Mouse (Mus musculus) layer of hippocampus, adult 11-12 months (tissue): ENCODE results near the gene Gm20683.
"Not testable (repeated sequence)": the region's sequence is repeated elsewhere in the genome, so short reads cannot be mapped to it uniquely, and the experiment has no call there.

Experiments
- DNase-seq: peaks from one replicate; pipeline ENCODE4 v3.0.0; 2022; ENCODE audit warnings: low spot score

Gene Gm20683

GRCm38 (mm10) chr17:25827546-25828222 lies 13.9 kb downstream of the Gm20683 start:
- no peak for DNase-seq

GRCm38 (mm10) chr17:25827011-25827410 lies 14.6 kb downstream of the Gm20683 start:
- DNase-seq, result no peak

DNA sequence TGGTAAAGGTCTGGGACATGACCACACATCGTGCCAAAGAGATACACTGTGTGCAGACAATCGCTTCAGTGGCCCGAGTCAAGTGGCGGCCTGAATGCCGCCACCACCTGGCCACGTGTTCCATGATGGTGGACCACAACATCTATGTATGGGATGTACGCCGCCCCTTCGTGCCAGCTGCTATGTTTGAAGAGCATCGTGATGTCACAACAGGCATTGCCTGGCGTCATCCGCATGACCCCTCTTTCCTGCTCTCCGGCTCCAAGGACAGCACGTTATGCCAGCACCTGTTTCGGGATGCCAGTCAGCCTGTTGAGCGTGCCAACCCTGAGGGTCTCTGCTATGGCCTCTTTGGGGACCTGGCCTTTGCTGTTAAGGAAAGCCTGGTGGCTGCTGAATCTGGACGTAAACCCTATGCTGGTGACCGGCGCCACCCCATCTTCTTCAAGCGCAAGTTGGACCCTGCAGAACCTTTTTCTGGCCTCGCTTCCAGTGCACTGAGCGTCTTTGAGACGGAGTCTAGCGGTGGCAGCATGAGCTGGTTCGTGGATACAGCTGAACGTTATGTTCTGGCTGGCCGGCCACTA lies 15.5 kb downstream of the Gm20683 start:
- no peak for DNase-seq

DNA sequence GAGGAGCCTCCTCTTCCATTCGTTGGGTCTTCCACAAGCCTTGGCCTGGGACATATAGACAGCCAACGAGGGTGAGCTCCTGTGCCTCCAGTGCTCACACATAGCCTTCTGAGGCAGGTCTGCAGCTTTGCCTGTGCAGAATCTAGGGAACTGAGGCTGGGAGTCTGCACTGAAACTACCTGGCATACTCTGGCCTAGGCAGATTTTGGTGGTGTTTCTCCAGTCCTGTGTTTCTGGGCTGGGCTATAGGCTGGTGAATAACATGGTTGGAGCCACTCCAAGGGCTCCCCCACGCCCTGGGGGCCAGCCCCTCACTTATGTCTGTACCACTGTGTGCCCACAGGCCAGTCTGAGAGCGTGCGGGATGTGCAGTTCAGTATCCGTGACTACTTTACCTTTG lies 16.3 kb downstream of the Gm20683 start:
- DNase-seq, result no peak

DNA sequence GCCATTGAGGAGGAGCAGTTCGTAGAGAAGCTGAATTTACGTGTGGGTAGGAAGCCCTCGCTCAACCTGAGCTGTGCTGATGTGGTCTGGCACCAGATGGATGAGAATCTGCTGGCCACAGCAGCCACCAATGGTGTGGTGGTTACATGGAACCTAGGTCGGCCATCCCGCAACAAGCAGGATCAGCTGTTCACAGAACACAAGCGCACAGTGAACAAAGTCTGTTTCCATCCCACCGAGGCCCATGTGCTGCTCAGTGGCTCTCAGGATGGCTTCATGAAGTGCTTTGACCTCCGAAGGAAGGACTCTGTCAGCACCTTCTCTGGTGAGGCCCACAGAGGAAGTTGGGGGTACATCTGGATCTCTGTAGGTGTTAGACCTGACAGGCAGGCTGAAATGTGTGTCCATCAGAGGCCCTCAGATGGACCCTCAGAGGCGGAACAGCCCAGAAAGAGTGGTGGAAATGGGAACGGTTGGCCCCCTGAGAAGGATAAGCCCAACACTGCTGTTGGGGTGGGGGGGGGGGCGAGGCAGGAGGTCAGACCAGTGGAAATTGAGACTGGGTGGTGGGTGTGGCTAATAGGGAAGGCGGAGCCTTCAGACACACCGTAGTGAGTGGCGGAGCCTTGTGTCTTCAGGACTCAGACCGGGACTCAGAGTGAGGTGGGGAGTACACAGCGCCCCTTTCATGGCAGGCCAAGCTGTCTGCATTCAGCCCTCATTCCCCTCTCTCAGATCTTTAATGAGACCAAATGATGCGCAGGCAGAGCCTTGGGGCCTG lies 17.0 kb downstream of the Gm20683 start:
- DNase-seq, result no peak

DNA sequence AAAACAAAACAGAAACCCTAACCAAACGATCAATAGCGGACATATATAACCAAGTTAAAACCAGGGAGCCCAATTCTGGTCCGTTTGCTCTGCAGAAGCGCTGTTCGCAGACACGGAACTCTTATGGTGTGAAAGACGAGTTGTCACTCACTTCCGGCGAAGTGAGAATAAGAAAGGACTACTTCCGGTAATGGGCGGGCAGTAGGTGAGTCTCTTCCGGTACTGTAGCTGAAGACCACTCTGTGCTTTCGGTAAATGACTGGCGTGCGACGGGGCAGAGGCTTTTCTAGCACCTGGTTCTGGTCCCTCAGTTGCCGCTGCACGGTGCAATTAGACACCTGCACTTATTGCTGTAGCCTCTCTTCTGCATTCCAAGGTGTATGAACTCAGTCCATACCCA lies 18.1 kb downstream of the Gm20683 start, which contains the start of gene Wdr24:
Wdr24 (plus strand) TSS at position 176 of the 400 bp plus-strand sequence.
- DNase-seq, result peak; percentile 86

DNA sequence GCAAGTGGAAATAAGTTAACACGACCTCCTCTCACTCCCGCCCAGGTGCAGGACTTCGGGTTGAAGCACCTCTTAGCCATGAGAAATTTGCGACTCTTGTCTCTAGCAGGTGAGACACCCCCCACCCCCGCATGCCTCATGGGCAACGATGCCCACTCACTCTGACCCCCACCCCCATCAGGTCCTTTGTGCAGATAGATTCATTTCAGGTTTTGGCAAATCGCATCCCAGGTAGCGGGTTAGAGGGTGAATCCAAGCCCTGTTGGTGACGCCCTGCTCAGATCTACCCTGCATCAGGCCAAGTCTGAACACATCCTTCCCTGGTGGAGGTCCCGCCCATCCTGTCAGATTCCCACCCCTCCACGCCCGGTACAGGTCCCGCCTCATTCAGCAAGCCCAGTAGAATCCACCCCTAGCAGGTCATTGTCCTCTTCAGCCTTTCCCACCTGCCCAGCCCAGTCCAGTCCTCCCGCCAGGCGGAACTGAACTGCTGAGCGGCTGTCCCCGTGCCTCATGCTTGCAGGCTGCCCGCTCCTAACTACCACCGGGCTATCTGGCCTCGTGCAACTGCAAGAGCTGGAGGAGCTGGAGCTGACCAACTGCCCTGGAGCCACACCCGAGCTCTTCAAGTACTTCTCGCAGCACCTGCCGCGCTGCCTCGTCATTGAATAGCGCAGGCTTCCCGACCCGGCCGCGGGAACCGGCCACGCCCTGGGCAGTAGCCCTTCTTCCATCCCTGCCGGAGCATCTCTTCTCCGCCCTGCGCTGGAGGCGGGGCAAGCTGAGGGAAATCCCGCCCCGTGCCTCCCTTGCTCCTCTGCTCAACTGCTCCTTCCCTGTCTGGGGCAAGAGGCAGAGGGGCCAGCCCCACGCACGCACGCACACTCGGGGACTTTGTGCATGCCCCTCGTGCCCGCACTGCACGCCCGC lies 22.4 kb downstream of the Gm20683 start:
- no peak for DNase-seq

DNA sequence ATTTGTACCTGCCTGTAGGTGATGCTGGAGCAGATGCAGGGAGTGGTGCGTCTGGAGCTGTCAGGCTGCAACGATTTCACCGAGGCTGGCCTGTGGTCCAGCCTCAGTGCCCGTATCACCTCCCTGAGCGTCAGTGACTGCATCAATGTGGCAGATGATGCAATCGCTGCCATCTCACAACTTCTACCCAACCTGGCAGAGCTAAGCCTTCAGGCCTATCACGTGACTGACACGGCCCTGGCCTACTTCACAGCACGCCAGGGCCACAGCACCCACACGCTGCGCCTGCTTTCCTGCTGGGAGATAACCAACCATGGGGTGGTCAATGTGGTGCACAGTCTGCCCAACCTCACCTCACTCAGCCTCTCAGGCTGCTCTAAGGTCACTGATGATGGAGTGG lies 23.9 kb downstream of the Gm20683 start:
- DNase-seq, result no peak

- DNase-seq, result peak; percentile 81
These were observed 28.1 kb downstream of the Gm20683 start for GRCm38 (mm10) chr17:25813471-25813870.

GRCm38 (mm10) chr17:25810890-25811289 lies 30.7 kb downstream of the Gm20683 start:
- DNase-seq, result no peak

- DNase-seq, result no peak
These were observed 31.8 kb downstream of the Gm20683 start for GRCm38 (mm10) chr17:25809606-25810340.

GRCm38 (mm10) chr17:25808789-25809605 lies 32.6 kb downstream of the Gm20683 start, which contains the start of gene Fbxl16:
Fbxl16 (plus strand) TSS chr17:25809085.
- peak; percentile 88 for DNase-seq

DNA sequence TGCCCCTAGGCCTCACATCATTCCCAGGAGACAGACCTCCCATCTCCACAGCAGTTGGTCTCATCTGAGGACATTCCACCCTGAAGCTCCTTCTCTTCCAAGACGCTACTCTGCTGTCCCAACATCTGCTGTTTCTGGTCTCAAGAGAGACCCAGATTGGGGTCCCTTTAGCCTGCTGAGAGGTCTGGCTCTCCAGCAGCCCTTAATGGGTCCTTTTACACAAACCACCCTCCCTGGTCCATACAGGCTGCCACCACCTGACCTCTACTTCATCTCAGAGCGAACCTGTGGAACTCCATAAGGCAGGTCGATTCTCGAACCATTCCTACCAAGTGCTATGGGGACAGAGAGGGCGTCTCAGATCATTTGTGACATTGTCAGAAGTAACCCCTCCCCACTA lies 33.5 kb downstream of the Gm20683 start:
- DNase-seq, result no peak

- not testable (repeated sequence) for DNase-seq
These were observed 34.1 kb downstream of the Gm20683 start for GRCm38 (mm10) chr17:25807452-25807851.

DNA sequence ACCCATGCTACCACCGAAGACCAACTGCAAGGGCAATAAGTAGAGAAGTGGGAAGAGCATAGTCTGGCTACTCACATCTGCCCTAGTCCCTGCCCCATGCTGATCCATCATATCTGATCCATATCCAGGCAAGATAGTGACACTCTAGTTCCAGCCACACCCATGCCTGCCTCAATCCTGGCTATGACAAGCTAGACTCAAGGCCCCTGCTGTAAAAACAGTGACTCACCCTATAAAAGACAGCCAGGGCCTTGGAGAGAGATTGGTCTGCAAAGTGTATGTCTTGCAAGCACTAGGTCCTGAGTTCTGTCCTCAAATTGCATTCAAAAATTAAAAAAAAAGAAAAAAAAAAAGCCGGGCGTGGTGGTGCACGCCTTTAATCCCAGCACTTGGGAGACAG lies 35.1 kb downstream of the Gm20683 start:
- DNase-seq, result no peak

GRCm38 (mm10) chr17:25802825-25803517 lies 38.6 kb downstream of the Gm20683 start:
- peak; percentile 89 for DNase-seq

- DNase-seq, result peak; percentile 83
These were observed 40.5 kb downstream of the Gm20683 start for GRCm38 (mm10) chr17:25801029-25801428.

DNA sequence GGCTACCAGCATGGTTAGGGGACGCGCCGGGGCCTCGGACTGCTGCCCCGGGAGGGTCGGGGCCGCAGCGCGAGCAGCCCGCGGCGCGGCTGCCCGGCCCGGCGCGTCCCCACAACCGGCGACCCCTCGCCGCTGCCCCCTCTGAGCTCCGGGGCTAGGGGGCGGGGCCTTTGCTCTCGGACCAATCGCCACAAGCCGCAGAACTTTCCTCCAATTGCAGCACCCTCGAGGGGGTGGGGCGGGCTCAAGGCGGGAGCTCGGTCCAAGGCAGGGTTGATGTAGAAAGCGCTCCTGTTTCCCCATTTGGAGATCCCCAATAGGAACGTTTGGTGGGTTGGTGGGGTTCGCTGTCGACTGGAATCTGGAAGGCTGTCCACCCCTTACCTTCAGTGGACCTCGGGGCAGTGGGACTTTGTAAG lies 44.6 kb downstream of the Gm20683 start, which contains the start of gene Metrn:
Metrn (minus strand) TSS at position 186 of the 419 bp plus-strand sequence.
- peak; percentile 79 for DNase-seq

DNA sequence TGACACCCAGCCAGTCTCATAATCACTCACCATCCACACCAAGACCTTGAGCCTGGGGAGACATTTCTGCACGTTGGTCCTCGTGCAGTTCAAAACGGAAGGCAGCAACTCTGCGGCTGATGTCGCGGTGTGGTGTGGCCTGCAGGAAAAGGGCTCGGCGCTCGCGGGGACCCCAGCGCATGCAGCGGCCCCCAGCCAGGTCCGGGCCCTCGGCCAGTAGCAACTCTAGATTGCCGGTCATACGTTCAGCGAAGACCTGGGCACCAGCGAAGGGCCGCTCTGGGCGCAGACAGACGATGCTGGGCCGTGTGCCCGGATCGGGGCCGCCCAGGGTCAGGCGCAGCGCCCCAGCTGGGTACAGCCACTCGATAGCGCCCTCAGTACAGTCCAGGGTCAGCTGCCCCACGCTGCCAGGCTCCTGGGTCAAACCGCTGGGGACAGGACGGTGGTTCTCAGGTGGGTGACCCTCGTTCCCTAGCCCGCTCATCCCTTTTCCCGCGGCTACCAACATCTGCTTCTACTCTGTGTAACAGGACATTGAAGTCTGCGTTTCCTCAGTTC lies 45.3 kb downstream of the Gm20683 start:
- DNase-seq, result no peak
